Mouse (Mus musculus) E14TG2a.4 (cell line): Measurements from ENCODE around the gene Map3k6.

Source experiments
- CTCF ChIP-seq: conservative IDR thresholded peaks from 2 replicates; pipeline ENCODE4 v1.5.1; 2014; ENCODE audit warnings: low read length
- NANOG ChIP-seq: IDR thresholded peaks from 2 replicates; pipeline ENCODE4 v1.6.1; 2014; ENCODE audit warnings: borderline replicate concordance, low read length, mixed read lengths
- POU5F1 ChIP-seq: IDR thresholded peaks from 2 replicates; pipeline ENCODE4 v1.6.1; 2014; ENCODE audit warnings: low read length, borderline replicate concordance

DNA sequence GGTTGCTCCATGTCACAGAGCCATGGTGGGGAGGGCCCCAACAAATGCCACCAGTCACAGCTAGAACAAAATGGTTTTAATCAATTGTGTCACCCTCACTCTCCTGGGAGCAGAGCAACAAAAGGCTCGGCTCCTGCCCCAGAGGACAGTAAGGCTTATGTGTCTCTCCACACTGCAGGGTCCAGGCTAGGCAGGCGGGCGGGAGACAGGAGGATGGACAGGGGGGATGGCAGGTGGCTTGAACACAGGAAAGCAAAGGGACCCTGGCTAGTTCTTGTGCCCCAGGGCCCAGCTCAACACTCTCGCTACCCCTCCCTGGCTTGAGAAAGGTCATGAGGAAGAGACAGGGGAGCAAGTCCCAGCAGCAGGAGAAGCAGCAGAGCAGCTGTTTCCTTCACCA lies 51.8 kb downstream of the Map3k6 start:
- TF ChIP-seq CTCF (no peak), POU5F1 (no peak), NANOG (no peak)
